Mouse (Mus musculus) intestine, embryonic 15.5 days (tissue): Measurements from ENCODE around the gene Nobox. TPM values are rescaled to one million over a fixed set of nuclear protein-coding genes. Genes with fewer than 3 reads are reported as not detected.

Experiments
- ATAC-seq: fragments of 200-750 bp; cut with Nextera tagmentation; 2 replicates; pipeline ENCODE4 v1.8.0; 2017; ENCODE audit warnings: moderate TSS enrichment, moderate library complexity
- H3K27ac ChIP-seq: fragments of 300-500 bp; sonication (generic); 2 replicates; pipeline ENCODE4 v1.5.1; 2015; ENCODE audit warnings: mild to moderate bottlenecking, inconsistent platforms
- H3K27me3 ChIP-seq: fragments of 300-500 bp; sonication (generic); replicated peaks from 2 replicates; pipeline ENCODE4 v1.6.1; 2015; ENCODE audit warnings: inconsistent platforms
- H3K36me3 ChIP-seq: fragments of 300-500 bp; sonication (generic); 2 replicates; pipeline ENCODE4 v1.6.1; 2015; ENCODE audit warnings: inconsistent platforms
- H3K4me1 ChIP-seq: fragments of 300-500 bp; sonication (generic); replicated peaks from 2 replicates; pipeline ENCODE4 v1.6.1; 2015; ENCODE audit warnings: inconsistent platforms
- H3K4me2 ChIP-seq: fragments of 300-500 bp; sonication (generic); replicated peaks from 2 replicates; pipeline ENCODE4 v1.6.1; 2015; ENCODE audit warnings: mild to moderate bottlenecking, inconsistent platforms
- H3K4me3 ChIP-seq: fragments of 300-500 bp; sonication (generic); replicated peaks from 2 replicates; pipeline ENCODE4 v1.5.1; 2015; ENCODE audit warnings: inconsistent platforms
- H3K9ac ChIP-seq: fragments of 300-500 bp; sonication (generic); 2 replicates; pipeline ENCODE4 v1.6.1; 2015; ENCODE audit warnings: inconsistent platforms
- H3K9me3 ChIP-seq: fragments of 300-500 bp; sonication (generic); 2 replicates; pipeline ENCODE4 v1.6.1; 2016; ENCODE audit warnings: inconsistent platforms
- WGBS: fragments of 180-500 bp; shearing (Covaris S2); methylation state at CpG from one replicate; pipeline ENCODE4 v1.1.7; 2015; 5-methylcytosine and 5-hydroxymethylcytosine counted together
- polyA plus RNA-seq: library from polyadenylated mRNA; unstranded; fragments of >200 nt; fragmentation: Nextera tagmentation; extraction: Ambion mirVana; gene quantifications from 2 replicates; pipeline ENCODE4 v1.2.1, GENCODE M21; 2015

Nobox gene
- not detected in 2 replicates for polyA plus RNA-seq

GRCm38 (mm10) chr6:43309454-43309853 is at the start of gene Nobox:
TSS of gene Nobox (minus strand) at chr6:43309554.
- no peak for ATAC-seq
- no peak within 1 kb of the TSS for H3K27ac ChIP-seq

DNA sequence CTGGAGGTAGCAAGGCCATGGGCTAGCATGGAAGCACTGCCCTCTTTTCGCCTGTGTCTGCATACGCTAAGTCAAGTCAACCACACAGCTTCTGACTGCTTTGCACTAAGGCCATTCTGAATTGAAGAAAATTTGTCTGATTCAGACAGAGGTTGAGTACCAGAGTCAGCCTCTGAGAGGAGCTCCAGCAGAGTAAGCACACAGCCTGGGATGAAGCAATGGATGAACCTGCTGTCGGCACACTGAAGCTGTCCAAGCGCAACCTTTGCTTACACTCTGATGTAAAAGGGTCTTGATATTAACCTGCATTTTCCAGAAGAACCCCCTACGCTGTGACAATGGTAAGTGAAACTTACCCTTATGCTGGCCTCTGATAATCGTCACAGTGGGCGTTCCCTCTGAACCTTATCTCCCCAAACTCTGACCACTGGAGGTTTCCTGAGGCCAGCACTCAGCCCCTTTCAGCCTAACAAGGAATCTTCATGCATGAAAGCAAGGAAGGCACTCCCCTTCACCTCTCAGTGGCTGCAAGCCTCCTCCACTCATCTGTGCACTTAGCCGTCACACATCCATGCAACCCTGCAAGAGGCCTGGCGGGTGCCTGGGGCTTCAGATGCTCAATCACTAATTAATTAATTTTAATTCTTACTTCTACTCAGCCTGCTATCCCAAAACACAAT is 45.3 kb upstream of the Nobox start:
- ATAC-seq: no peak
- Histone ChIP-seq H3K36me3 (no peaks in the 10 kb centered on the region), H3K4me3 (no peak overlapping the region), H3K4me2 (no peak overlapping the region), H3K9ac (no peak overlapping the region), H3K27ac (no peak overlapping the region), H3K9me3 (no peaks in the 10 kb centered on the region), H3K27me3 (no peaks in the 10 kb centered on the region), H3K4me1 (no peaks in the 10 kb centered on the region)
- 78% methylated on average over 9 of the region's 9 CpGs for WGBS

More at GRCm38 (mm10) chr6:43309454-43309853, at the start of gene Nobox:
- H3K4me2 ChIP-seq: no peak within 1 kb of the TSS
- no peaks in the 10 kb centered on the region for H3K4me1 ChIP-seq
- no peaks in the 10 kb centered on the region for H3K36me3 ChIP-seq
- WGBS: 64% methylated on average over 16 of the region's 16 CpGs
- no peaks in the 10 kb centered on the region for H3K27me3 ChIP-seq
- H3K9me3 ChIP-seq: no peaks in the 10 kb centered on the region
- H3K9ac ChIP-seq: no peak within 1 kb of the TSS
- H3K4me3 ChIP-seq: no peak within 1 kb of the TSS

GRCm38 (mm10) chr6:43353446-43353845 is 44.1 kb upstream of the Nobox start:
- H3K9me3 ChIP-seq: no peaks in the 10 kb centered on the region
- no peak for ATAC-seq
- H3K4me3 ChIP-seq: no peak overlapping the region
- no peaks in the 10 kb centered on the region for H3K4me1 ChIP-seq
- H3K36me3 ChIP-seq: no peaks in the 10 kb centered on the region
- no peak overlapping the region for H3K9ac ChIP-seq
- H3K27ac ChIP-seq: no peak overlapping the region
- H3K4me2 ChIP-seq: no peak overlapping the region
- no peaks in the 10 kb centered on the region for H3K27me3 ChIP-seq
- 91% methylated on average over 4 of the region's 4 CpGs for WGBS

DNA sequence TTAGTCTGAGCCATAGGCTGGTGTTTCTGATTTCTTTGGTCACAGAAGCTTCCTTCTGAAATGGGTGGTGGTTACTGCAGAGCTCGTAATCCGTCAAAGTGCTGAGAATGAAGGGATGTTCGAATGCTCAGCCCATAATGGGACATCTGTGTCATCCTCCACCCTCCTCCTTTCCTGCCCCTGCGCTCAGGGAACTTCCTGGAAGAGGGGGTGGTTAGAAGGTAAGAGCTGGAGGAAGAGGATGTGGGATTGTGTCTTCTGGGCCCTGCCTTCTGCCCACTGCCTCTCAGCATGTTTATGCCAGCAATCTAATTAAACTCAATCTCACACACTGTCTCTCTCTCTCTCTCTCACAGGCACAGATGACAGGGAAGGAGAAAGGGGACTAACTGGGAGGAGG is 39.7 kb upstream of the Nobox start:
- H3K9me3 ChIP-seq: no peaks in the 10 kb centered on the region
- no peak overlapping the region for H3K9ac ChIP-seq
- H3K4me2 ChIP-seq: no peak overlapping the region
- no peaks in the 10 kb centered on the region for H3K36me3 ChIP-seq
- ATAC-seq: no peak
- H3K27me3 ChIP-seq: no peaks in the 10 kb centered on the region
- no peak overlapping the region for H3K4me3 ChIP-seq
- 58% methylated on average over 4 of the region's 4 CpGs for WGBS
- no peak overlapping the region for H3K27ac ChIP-seq
- no peaks in the 10 kb centered on the region for H3K4me1 ChIP-seq

- Histone ChIP-seq H3K4me1 (no peaks in the 10 kb centered on the region), H3K4me2 (no peak overlapping the region), H3K4me3 (no peak overlapping the region), H3K9me3 (no peaks in the 10 kb centered on the region), H3K9ac (no peak overlapping the region), H3K27ac (no peak overlapping the region), H3K27me3 (no peaks in the 10 kb centered on the region), H3K36me3 (no peaks in the 10 kb centered on the region)
- 97% methylated on average over 1 of the region's 1 CpGs for WGBS
- no peak for ATAC-seq
Measured at GRCm38 (mm10) chr6:43347637-43348036, 38.3 kb upstream of the Nobox start.

DNA sequence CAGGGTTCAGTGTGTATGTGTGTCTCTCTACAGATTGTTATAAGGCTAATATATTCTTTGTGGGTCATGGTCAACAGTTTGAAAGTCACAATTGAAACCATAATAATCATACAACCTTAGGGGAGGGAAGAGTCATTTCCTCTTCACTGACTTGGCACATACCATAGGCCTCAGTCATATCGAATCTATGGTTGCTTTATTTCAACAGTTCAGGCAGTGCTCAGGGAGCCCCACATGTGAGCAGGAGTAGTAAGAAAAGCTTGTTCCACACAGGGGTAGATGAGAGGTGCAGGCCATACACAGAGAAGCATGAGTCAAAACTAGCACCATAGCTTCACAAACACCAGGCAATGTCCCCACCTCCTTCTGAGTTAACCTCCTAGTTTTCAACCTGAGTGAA is 33.7 kb upstream of the Nobox start:
- Histone ChIP-seq H3K9ac (no peak overlapping the region), H3K9me3 (no peaks in the 10 kb centered on the region), H3K27me3 (no peaks in the 10 kb centered on the region), H3K27ac (no peak overlapping the region), H3K4me3 (no peak overlapping the region), H3K4me2 (no peak overlapping the region), H3K36me3 (no peaks in the 10 kb centered on the region), H3K4me1 (no peaks in the 10 kb centered on the region)
- 50% methylated on average over 1 of the region's 1 CpGs for WGBS
- ATAC-seq: no peak

GRCm38 (mm10) chr6:43342386-43342785 is 33.0 kb upstream of the Nobox start:
- ATAC-seq: no peak
- no peaks in the 10 kb centered on the region for H3K4me1 ChIP-seq
- H3K36me3 ChIP-seq: no peaks in the 10 kb centered on the region
- WGBS: 40% methylated on average over 2 of the region's 2 CpGs
- H3K9me3 ChIP-seq: no peaks in the 10 kb centered on the region
- H3K27ac ChIP-seq: no peak overlapping the region
- H3K4me3 ChIP-seq: no peak overlapping the region
- no peak overlapping the region for H3K4me2 ChIP-seq
- H3K27me3 ChIP-seq: no peaks in the 10 kb centered on the region
- no peak overlapping the region for H3K9ac ChIP-seq

GRCm38 (mm10) chr6:43338804-43339203 is 29.4 kb upstream of the Nobox start:
- no peak for ATAC-seq
- 52% methylated on average over 2 of the region's 2 CpGs for WGBS
- H3K27ac ChIP-seq: no peak overlapping the region

GRCm38 (mm10) chr6:43337491-43337961 is 28.2 kb upstream of the Nobox start:
- peak; percentile 88 for ATAC-seq
- no peak overlapping the region for H3K4me3 ChIP-seq
- H3K27me3 ChIP-seq: no peaks in the 10 kb centered on the region
- no peak overlapping the region for H3K27ac ChIP-seq
- H3K9ac ChIP-seq: no peak overlapping the region
- no peaks in the 10 kb centered on the region for H3K9me3 ChIP-seq
- H3K36me3 ChIP-seq: no peaks in the 10 kb centered on the region
- H3K4me2 ChIP-seq: no peak overlapping the region
- H3K4me1 ChIP-seq: no peaks in the 10 kb centered on the region
- 36% methylated on average over 10 of the region's 10 CpGs for WGBS

More at GRCm38 (mm10) chr6:43338804-43339203, 29.4 kb upstream of the Nobox start:
- Histone ChIP-seq H3K4me2 (no peak overlapping the region), H3K4me3 (no peak overlapping the region), H3K9ac (no peak overlapping the region), H3K4me1 (no peaks in the 10 kb centered on the region), H3K36me3 (no peaks in the 10 kb centered on the region), H3K9me3 (no peaks in the 10 kb centered on the region), H3K27me3 (no peaks in the 10 kb centered on the region)

- Histone ChIP-seq H3K4me2 (no peak overlapping the region), H3K4me1 (no peaks in the 10 kb centered on the region), H3K9me3 (no peaks in the 10 kb centered on the region), H3K4me3 (no peak overlapping the region), H3K27ac (no peak overlapping the region), H3K36me3 (no peaks in the 10 kb centered on the region), H3K27me3 (no peaks in the 10 kb centered on the region), H3K9ac (no peak overlapping the region)
- WGBS: 50% methylated on average over 3 of the region's 3 CpGs
- ATAC-seq: peak; percentile 43; the same call in 1 of the 2 replicates
Measured at GRCm38 (mm10) chr6:43335619-43336234, 26.4 kb upstream of the Nobox start.

DNA sequence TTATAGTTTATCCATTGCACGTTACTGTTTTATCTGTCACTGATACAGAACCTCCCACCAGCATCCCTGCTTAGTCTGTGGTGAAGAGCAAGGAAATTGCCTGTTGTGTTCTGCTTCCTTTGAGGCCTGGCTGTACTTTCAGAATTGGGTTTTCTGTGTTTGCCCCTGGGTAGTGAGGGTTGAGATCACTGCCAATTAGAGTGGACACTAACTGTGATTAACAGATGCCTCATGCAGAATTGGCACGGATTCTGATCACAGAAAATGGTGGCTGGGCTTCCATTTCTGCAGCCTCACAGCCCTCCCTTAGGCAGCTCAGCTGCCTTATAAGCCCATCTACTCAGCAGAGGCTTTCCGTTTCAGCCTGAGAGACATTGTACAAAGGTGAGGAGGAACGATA is 24.1 kb upstream of the Nobox start:
- H3K9me3 ChIP-seq: no peaks in the 10 kb centered on the region
- no peak overlapping the region for H3K9ac ChIP-seq
- no peak overlapping the region for H3K4me3 ChIP-seq
- WGBS: 68% methylated on average over 4 of the region's 4 CpGs
- ATAC-seq: no peak
- no peak overlapping the region for H3K27ac ChIP-seq
- no peaks in the 10 kb centered on the region for H3K36me3 ChIP-seq
- no peak overlapping the region for H3K4me2 ChIP-seq
- H3K4me1 ChIP-seq: no peaks in the 10 kb centered on the region
- no peaks in the 10 kb centered on the region for H3K27me3 ChIP-seq

DNA sequence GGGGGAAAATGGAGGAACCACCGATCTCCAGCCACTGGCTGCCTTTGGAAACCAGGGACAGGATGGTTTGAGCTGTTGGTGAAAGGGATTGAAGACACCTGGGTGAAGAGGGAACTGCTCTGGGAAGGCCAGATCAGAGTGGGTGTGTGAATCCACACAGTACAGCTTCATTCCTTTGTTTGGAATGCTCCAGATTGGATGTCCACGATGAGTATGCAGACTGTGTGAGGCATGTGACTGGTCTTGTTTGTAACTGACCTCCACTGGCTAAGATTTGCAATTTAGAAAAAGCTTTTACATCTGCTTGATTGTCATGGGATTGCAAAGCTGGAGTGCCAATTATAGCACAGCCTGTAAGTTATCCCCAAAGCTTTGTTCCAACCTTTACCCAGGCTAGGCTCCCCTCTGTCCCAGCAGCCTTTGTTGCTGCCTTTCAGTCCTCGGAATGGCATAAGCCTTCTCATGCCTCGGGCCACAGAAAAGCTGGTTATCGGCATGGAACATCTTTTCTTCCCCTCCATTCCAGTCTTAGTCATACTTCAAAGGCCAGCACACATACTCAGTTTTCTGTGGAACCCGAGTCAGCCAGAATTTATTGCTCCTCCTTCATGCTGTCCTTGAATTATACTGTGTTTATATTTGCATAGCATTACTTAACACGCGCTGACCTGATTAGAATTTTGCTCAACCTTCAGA is 3.8 kb upstream of the Nobox start:
- Histone ChIP-seq H3K4me1 (no peaks in the 10 kb centered on the region), H3K9ac (no peak overlapping the region), H3K36me3 (no peaks in the 10 kb centered on the region), H3K4me3 (no peak overlapping the region), H3K27ac (no peak overlapping the region), H3K4me2 (no peak overlapping the region), H3K27me3 (no peaks in the 10 kb centered on the region), H3K9me3 (no peaks in the 10 kb centered on the region)
- WGBS: 56% methylated on average over 8 of the region's 8 CpGs
- ATAC-seq: no peak
